Mouse (Mus musculus) neural tube, embryonic 15.5 days (tissue): ENCODE results near the gene Il12a. TPM values are rescaled to one million over a fixed set of nuclear protein-coding genes. Genes with fewer than 3 reads are reported as not detected.
A peak's percentile ranks its signal among the peaks of the same experiment; 100 is the strongest.

Source experiments
- ATAC-seq: fragments of 200-750 bp; cut with Nextera tagmentation; 2 replicates; pipeline ENCODE4 v1.8.0; 2017; ENCODE audit warnings: mild to moderate bottlenecking, moderate TSS enrichment, moderate library complexity; ENCODE audit not compliant: low FRiP score
- H3K27ac ChIP-seq: fragments of 300-500 bp; sonication (generic); replicated peaks from 2 replicates; pipeline ENCODE4 v1.5.1; 2015; ENCODE audit warnings: mild to moderate bottlenecking, inconsistent platforms
- H3K27me3 ChIP-seq: fragments of 300-500 bp; sonication (generic); replicated peaks from 2 replicates; pipeline ENCODE4 v1.6.1; 2015; ENCODE audit warnings: inconsistent platforms
- H3K36me3 ChIP-seq: fragments of 300-500 bp; sonication (generic); 2 replicates; pipeline ENCODE4 v1.6.1; 2015; ENCODE audit warnings: inconsistent platforms
- H3K4me1 ChIP-seq: fragments of 300-500 bp; sonication (generic); 2 replicates; pipeline ENCODE4 v1.6.1; 2015; ENCODE audit warnings: inconsistent platforms
- H3K4me2 ChIP-seq: fragments of 300-500 bp; sonication (generic); 2 replicates; pipeline ENCODE4 v1.6.1; 2015; ENCODE audit warnings: inconsistent platforms, mild to moderate bottlenecking, moderate library complexity
- H3K4me3 ChIP-seq: fragments of 300-500 bp; sonication (generic); replicated peaks from 2 replicates; pipeline ENCODE4 v1.5.1; 2015; ENCODE audit warnings: mild to moderate bottlenecking, inconsistent platforms
- H3K9ac ChIP-seq: fragments of 300-500 bp; sonication (generic); replicated peaks from 2 replicates; pipeline ENCODE4 v1.6.1; 2015; ENCODE audit warnings: mild to moderate bottlenecking, inconsistent platforms
- H3K9me3 ChIP-seq: fragments of 300-500 bp; sonication (generic); replicated peaks from 2 replicates; pipeline ENCODE4 v1.6.1; 2016; ENCODE audit warnings: inconsistent platforms
- WGBS: fragments of 180-500 bp; shearing (Covaris S2); methylation state at CpG from one replicate; pipeline ENCODE4 v1.1.7; 2015; ENCODE audit warnings: mixed read lengths; 5-methylcytosine and 5-hydroxymethylcytosine counted together
- polyA plus RNA-seq: library from polyadenylated mRNA; unstranded; fragments of >200 nt; fragmentation: Nextera tagmentation; extraction: Ambion mirVana; gene quantifications from 2 replicates; pipeline ENCODE4 v1.2.1, GENCODE M21; 2015

Gene Il12a
- polyA plus RNA-seq, 1 experiment from 2014 or later, result not detected

DNA sequence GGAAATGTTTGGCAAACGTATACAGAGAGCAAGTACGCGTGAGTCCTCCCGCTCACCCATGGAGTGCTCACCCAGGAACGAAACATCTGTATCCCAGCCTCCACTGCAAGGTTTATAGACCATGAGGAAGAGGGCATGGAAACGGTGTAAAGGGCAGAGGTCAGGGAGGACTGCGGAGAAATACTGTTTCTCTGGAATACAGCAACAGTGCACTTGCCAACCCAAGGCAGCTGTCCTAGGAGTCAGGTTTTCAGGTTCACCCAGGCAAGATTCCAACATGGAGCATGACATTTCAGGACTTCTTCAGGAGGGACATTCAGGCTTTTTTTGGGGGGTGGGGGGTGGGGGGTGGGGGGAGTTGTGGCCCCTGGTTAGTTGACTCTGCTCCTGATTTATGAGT, 1.1 kb upstream of the Il12a start:
- Histone ChIP-seq H3K9ac (no peak overlapping the region), H3K27me3 (no peaks in the 10 kb centered on the region), H3K27ac (no peak overlapping the region), H3K4me1 (peaks cover 21% of the 10 kb centered on the region), H3K9me3 (no peaks in the 10 kb centered on the region), H3K36me3 (no peaks in the 10 kb centered on the region), H3K4me3 (no peak overlapping the region), H3K4me2 (no peak overlapping the region)
- WGBS, result 77% methylated on average over 7 of the region's 7 CpGs
- ATAC-seq, result no peak

DNA sequence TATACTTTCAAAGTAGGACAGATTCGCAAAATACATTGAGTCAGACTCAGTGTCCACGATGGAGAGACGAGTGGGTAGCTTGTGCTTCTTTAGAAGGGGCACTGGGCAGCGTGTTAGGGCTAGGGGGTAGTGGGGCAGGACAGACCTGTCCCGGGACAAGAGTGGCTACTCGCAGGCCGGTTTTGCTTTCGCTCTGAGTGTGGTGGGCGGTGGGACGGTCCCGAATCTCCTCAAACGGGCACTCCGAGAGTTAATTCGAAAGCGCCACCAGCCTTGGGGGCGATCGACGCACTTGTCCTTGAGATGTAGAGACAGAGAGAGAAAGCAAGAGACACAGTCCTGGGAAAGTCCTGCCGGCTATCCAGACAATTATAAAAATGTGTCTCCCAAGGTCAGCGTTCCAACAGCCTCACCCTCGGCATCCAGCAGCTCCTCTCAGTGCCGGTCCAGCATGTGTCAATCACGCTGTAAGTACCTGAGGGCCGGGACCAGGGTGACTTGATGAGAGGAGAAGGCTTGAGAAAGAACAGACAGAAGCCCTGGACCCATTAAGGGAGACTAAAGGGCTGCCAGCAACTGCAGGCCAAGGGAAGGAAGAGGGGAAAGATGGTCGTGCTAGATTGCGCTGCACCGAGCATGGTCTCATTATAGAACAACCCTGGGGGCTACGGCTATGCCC, 795 bp downstream of the Il12a start:
- no peaks in the 10 kb centered on the region for H3K27me3 ChIP-seq
- peaks cover 21% of the 10 kb centered on the region for H3K4me1 ChIP-seq
- H3K9ac ChIP-seq, result no peak overlapping the region
- no peak for ATAC-seq
- WGBS, result 88% methylated on average over 28 of the region's 28 CpGs
- no peak overlapping the region for H3K27ac ChIP-seq
- no peak overlapping the region for H3K4me3 ChIP-seq
- no peaks in the 10 kb centered on the region for H3K36me3 ChIP-seq
- H3K9me3 ChIP-seq, result no peaks in the 10 kb centered on the region
- H3K4me2 ChIP-seq, result no peak overlapping the region

DNA sequence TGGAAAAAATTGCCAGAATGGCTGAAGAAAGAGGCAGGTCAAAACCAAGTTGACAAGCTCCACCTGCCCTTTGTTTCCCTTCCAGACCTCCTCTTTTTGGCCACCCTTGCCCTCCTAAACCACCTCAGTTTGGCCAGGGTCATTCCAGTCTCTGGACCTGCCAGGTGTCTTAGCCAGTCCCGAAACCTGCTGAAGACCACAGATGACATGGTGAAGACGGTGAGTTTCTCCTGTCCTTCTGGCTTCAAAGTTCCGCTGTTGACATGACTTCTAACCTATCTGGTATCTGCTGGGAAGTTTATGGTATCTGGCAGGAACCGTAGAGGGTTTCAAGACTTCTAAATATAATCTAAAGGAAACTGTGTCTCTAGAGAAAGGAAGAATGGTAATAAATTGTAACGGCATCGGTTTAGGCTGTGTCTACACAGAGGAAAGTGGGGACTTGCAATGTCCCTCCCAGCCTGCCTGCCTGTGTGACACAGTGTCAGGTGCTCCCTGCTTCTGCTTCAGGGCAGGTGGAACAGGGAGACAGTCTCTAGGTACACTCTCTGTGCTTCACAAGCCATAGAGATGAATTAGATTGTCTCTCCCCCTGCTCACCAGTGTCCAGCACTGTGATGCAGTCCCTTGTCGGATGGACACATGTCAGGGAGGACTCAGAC, 1.6 kb downstream of the Il12a start:
- WGBS, result 82% methylated on average over 7 of the region's 7 CpGs
- Histone ChIP-seq H3K9me3 (no peaks in the 10 kb centered on the region), H3K9ac (no peak overlapping the region), H3K27me3 (no peaks in the 10 kb centered on the region), H3K36me3 (no peaks in the 10 kb centered on the region), H3K4me1 (peaks cover 21% of the 10 kb centered on the region), H3K4me2 (no peak overlapping the region), H3K4me3 (no peak overlapping the region), H3K27ac (no peak overlapping the region)
- no peak for ATAC-seq

DNA sequence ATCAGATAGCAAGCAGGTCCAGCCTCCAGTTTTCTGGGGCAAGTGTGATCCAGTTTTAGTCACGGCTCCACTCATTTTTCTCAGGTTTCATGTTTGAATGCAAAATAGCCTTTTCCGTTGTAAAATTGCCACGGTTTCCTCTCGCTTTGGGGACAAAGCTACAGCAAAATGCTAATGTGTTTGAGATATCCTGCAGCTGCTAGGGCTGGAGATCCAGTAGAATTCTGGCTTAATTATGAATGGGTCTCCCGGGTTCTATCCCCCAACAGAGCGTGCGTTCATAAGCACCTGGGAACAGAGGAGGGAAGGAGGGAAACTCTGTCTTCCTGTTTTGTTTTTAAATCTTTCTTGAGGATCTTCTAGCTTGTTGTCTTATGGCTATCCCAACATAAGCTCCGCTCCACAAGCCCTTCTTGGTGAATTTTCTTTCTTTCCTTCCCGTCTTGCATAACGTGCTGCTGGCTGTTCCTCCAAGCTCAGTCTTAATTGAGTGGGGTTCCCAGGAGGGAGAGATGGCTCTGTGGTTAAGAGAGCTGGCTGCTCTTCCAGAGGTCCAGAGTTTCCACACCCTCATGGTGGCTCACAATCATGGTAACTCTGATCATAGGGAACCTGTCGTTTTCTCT, 2.3 kb downstream of the Il12a start:
- H3K36me3 ChIP-seq, result no peaks in the 10 kb centered on the region
- no peaks in the 10 kb centered on the region for H3K27me3 ChIP-seq
- no peak overlapping the region for H3K4me2 ChIP-seq
- no peak overlapping the region for H3K9ac ChIP-seq
- no peak overlapping the region for H3K27ac ChIP-seq
- WGBS, result 53% methylated on average over 11 of the region's 11 CpGs
- ATAC-seq, result no peak
- H3K4me1 ChIP-seq, result peaks cover 21% of the 10 kb centered on the region
- H3K9me3 ChIP-seq, result no peaks in the 10 kb centered on the region
- no peak overlapping the region for H3K4me3 ChIP-seq

DNA sequence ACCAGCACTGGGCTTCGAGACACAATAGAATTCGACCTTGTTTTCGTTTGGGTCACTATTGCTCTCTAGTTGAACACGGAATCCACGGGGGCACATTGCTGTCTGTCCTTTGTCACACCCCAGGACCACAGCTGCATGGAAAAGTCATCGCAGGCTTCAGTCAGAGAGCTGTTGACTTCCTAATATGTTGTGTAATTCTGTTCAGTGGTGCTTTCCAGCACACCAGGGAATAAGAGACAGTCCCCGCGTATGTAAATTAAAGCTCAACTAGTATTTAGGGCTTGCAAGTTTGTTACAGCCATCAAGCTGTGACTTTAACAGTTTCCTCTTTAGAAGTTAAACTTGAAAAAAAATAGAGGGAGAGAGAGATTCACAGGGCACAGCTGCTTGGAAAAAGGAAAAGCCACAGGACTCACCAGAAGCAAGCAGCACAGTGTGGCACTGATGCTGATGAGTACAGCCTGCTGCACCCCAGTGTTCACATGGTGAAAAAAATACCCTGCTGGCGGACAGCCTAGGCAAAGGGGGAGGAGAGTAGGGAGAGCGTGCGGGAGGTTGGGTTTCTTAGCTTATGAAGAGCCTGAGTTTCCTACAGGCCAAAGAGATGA, 3.1 kb downstream of the Il12a start:
- Histone ChIP-seq H3K4me2 (no peak overlapping the region), H3K4me1 (peaks cover 21% of the 10 kb centered on the region), H3K36me3 (no peaks in the 10 kb centered on the region), H3K27ac (peak overlapping the region; percentile 37; the same call in 1 of the 2 replicates), H3K4me3 (no peak overlapping the region), H3K9ac (no peak overlapping the region), H3K9me3 (no peaks in the 10 kb centered on the region), H3K27me3 (no peaks in the 10 kb centered on the region)
- 36% methylated on average over 11 of the region's 11 CpGs for WGBS
- peak; percentile 74 for ATAC-seq

DNA sequence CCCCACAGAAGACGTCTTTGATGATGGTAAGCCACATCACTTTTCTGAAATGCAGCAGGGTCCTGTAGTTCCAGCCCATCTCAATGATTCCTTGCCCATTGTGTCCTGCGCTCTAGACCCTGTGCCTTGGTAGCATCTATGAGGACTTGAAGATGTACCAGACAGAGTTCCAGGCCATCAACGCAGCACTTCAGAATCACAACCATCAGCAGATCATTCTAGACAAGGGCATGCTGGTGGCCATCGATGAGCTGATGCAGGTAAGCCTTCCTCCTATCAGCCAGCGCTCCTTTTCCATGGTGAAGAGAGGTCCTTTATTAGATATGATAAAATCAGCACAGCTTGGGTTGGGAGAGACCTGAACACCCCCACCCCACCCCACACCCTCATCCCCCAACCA, 4.9 kb downstream of the Il12a start:
- H3K36me3 ChIP-seq, result no peaks in the 10 kb centered on the region
- H3K27ac ChIP-seq, result no peak overlapping the region
- ATAC-seq, result no peak
- no peak overlapping the region for H3K4me2 ChIP-seq
- H3K27me3 ChIP-seq, result no peaks in the 10 kb centered on the region
- no peak overlapping the region for H3K9ac ChIP-seq
- no peak overlapping the region for H3K4me3 ChIP-seq
- peaks cover 21% of the 10 kb centered on the region for H3K4me1 ChIP-seq
- H3K9me3 ChIP-seq, result no peaks in the 10 kb centered on the region
- WGBS, result 93% methylated on average over 5 of the region's 5 CpGs

DNA sequence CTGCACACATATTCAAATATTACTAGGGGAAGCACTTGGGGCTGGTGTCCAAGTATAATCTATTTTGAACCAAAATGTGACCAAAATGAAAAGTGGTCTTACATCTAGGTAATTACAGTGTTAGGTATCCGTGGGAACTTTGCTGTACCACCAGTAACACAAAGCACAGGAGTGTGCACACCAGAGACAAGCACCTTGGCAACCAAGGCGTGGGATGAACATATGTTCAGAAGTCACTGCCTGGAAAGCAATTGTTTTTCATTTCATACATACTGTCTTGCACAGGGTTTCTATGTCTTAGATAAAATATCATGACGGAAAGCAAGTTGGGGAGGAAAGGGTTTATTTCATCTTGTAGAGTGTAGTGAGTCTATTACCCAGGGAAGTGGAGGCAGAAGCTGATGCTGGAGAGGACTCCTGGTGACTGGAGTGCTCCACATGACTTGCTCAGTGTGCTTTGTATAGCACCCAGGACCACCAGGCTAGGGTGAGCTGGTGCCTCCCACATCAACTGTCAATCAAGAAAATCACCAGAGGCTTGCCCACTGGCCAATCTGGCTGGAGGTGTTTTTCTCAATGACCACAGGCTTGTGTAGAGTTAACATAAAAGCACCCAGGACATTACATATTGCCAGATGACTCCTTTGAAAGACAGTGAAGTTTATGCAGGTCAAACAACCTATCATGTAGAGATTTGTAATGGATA, 6.2 kb downstream of the Il12a start:
- H3K4me3 ChIP-seq, result no peak overlapping the region
- no peak for ATAC-seq

DNA sequence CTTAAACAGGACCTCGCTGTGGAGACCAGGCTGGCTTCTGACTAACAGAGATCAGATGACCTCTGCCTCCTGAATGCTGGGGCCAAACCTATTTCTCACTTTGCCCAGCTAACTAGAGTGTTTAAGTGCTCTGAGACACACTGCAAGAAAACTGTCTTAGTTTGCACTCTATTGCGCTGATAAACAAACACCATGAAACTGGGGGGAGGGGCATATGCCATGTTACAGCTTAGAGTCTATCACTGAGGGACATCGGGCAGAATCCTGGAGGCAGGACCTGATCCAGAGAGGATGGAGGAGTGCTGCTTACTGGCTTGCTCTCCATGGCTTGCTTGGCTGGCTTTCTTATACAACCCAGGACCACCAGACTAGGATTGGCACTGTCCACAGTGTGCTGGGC, 8.2 kb downstream of the Il12a start:
- Histone ChIP-seq H3K9ac (no peak overlapping the region), H3K4me1 (peaks cover 6% of the 10 kb centered on the region), H3K27me3 (no peaks in the 10 kb centered on the region), H3K27ac (no peak overlapping the region), H3K4me3 (no peak overlapping the region), H3K36me3 (no peaks in the 10 kb centered on the region), H3K9me3 (no peaks in the 10 kb centered on the region), H3K4me2 (no peak overlapping the region)
- 96% methylated on average over 3 of the region's 3 CpGs for WGBS
- no peak for ATAC-seq

More for the DNA sequence above, 6.2 kb downstream of the Il12a start:
- no peak overlapping the region for H3K9ac ChIP-seq
- no peaks in the 10 kb centered on the region for H3K9me3 ChIP-seq
- H3K27me3 ChIP-seq, result no peaks in the 10 kb centered on the region
- H3K4me2 ChIP-seq, result no peak overlapping the region
- 91% methylated on average over 3 of the region's 3 CpGs for WGBS
- no peaks in the 10 kb centered on the region for H3K36me3 ChIP-seq
- no peak overlapping the region for H3K27ac ChIP-seq
- H3K4me1 ChIP-seq, result peaks cover 21% of the 10 kb centered on the region

DNA sequence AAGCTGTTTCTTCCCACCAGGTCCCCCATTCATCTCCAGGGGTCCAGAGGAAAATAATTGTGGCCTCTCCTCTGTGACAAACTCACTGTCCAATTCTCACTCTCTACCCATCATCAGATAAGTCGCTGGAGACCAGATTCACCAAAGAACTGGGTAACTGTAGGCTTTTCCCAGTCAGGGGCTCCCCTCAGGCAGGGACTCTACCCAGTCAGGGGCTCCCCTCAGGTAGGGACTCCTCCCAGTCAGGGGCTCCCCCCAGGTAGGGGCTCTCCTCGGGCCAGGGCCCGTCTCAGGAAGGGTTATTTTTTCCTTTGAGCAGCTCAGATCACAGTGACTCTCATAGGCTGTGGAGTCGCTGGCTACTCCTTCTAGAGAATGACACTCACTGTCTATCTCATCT, 9.6 kb downstream of the Il12a start:
- 85% methylated on average over 4 of the region's 4 CpGs for WGBS
- Histone ChIP-seq H3K27ac (no peak overlapping the region), H3K27me3 (no peaks in the 10 kb centered on the region), H3K9ac (no peak overlapping the region), H3K4me2 (no peak overlapping the region), H3K36me3 (no peaks in the 10 kb centered on the region), H3K4me1 (no peaks in the 10 kb centered on the region), H3K9me3 (no peaks in the 10 kb centered on the region), H3K4me3 (no peak overlapping the region)
- no peak for ATAC-seq

DNA sequence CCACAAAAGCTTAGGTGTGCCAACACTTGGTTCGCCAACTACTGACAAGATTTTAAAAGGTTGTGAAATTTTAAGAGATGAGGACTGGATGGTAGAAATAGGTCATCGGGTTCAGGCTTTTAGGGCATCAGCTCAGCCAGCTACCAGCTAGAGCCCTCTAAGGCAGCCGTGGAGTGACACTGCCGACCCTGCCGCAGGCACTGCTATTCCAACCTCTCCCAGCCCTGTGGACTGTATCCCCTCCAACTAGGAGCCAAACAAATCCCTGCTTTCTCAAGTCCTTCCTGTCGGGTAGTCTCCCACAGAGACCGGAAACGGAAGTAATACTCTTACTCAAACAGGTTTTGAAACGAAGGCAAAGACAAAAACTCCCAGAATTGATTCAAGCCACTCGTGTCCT, 15.9 kb downstream of the Il12a start:
- H3K4me3 ChIP-seq, result no peak overlapping the region
- H3K4me2 ChIP-seq, result no peak overlapping the region
- WGBS, result 89% methylated on average over 10 of the region's 10 CpGs
- no peaks in the 10 kb centered on the region for H3K9me3 ChIP-seq
- no peak overlapping the region for H3K27ac ChIP-seq
- no peaks in the 10 kb centered on the region for H3K4me1 ChIP-seq
- no peaks in the 10 kb centered on the region for H3K36me3 ChIP-seq
- H3K9ac ChIP-seq, result no peak overlapping the region
- no peaks in the 10 kb centered on the region for H3K27me3 ChIP-seq
- ATAC-seq, result no peak

DNA sequence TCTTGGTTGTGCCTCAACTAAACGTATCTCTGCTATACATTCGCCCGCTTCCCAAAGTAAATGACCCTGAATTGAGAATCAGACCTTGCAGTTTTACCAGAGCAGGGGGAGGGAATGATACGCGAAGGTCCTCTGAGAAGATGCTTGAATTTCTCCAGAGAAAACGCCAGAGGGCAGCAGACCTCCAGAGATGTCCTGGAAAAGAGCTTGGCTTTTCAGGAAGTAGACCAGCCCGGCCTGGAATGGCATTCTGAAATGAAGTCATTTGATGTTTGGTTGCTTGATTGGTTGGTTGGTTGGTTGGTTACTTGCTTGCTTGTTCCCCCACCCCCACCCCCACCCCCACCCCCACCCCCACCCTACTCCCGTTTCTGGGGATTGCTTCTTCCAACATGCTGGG, 17.8 kb downstream of the Il12a start:
- WGBS, result 44% methylated on average over 8 of the region's 8 CpGs
- Histone ChIP-seq H3K4me2 (no peak overlapping the region), H3K36me3 (no peaks in the 10 kb centered on the region), H3K27me3 (no peaks in the 10 kb centered on the region), H3K4me3 (no peak overlapping the region), H3K27ac (no peak overlapping the region), H3K9me3 (no peaks in the 10 kb centered on the region), H3K9ac (no peak overlapping the region), H3K4me1 (no peaks in the 10 kb centered on the region)
- ATAC-seq, result no peak
